Mouse (Mus musculus) sigmoid colon, adult 10 weeks (tissue): ENCODE data around the gene Clcf1. TPM values are rescaled to one million over a fixed set of nuclear protein-coding genes. Genes with fewer than 3 reads are reported as not detected.

ENCODE experiments used
- polyA plus RNA-seq: library from polyadenylated mRNA; stranded (reverse); fragments of 350-450 nt; fragmentation: Illumina TruSeq; extraction: RNeasy Lipid Tissue Mini Kit (QIAGEN cat#74804); gene quantifications from one replicate; pipeline ENCODE4 v1.2.3, GENCODE M21; 2014; ENCODE audit warnings: low read depth, low replicate concordance

Gene Clcf1
- polyA plus RNA-seq, result 0.44 TPM

GRCm38 (mm10) chr19:4214071-4214770 lies at the start of gene Clcf1, which contains the start of gene AC109138.7:
Gene Clcf1 (plus strand): TSS chr19:4214238.
Gene AC109138.7 (plus strand): TSS chr19:4214357.

GRCm38 (mm10) chr19:4175368-4175947 lies 38.6 kb upstream of the Clcf1 start, which contains the start of gene Carns1:
Gene Carns1 (minus strand): TSS chr19:4175479.

GRCm38 (mm10) chr19:4190831-4191334 lies 23.2 kb upstream of the Clcf1 start, which contains the start of gene Tbc1d10c:
Gene Tbc1d10c (minus strand): TSS chr19:4191284.

GRCm38 (mm10) chr19:4191528-4192250 lies 22.3 kb upstream of the Clcf1 start, which contains the start of gene Ppp1ca:
Gene Ppp1ca (plus strand): TSS chr19:4192065.

DNA sequence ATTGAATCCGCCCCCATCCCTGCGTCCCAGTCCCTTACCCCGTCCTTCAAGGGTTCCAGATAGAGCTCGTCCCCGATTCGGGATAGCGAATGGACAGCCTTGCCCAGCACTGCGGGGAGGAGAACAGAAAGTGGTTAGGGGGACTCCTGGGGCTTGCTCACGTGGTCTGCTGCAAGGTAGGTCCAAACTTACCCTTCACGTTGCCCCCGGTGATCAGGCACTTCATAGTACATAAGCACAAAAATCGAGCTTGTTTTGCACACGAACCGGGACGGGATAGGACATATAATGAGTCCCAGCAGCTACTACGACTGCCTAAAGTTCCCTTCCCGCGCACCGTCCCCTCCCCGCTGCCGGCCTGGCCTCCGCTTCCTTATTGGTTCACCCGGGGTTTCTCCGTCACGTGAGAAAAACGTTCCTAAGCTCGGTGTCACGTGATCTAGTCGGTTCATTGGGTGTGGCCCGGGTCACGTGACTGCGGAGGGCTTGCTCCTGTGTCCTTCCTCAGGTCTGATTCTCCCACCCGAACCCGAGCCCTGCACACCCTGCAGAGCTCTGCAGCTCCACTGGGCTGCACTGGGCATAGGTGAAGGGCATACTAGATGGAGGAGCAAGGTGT lies 12.6 kb upstream of the Clcf1 start, which contains the start of gene Rad9a:
TSS of gene Rad9a (minus strand) at position 372 of the 619 bp plus-strand sequence.

GRCm38 (mm10) chr19:4231253-4232185 lies 17.5 kb downstream of the Clcf1 start, which contains the start of gene Pold4:
Gene Pold4 (plus strand): TSS chr19:4231899.

DNA sequence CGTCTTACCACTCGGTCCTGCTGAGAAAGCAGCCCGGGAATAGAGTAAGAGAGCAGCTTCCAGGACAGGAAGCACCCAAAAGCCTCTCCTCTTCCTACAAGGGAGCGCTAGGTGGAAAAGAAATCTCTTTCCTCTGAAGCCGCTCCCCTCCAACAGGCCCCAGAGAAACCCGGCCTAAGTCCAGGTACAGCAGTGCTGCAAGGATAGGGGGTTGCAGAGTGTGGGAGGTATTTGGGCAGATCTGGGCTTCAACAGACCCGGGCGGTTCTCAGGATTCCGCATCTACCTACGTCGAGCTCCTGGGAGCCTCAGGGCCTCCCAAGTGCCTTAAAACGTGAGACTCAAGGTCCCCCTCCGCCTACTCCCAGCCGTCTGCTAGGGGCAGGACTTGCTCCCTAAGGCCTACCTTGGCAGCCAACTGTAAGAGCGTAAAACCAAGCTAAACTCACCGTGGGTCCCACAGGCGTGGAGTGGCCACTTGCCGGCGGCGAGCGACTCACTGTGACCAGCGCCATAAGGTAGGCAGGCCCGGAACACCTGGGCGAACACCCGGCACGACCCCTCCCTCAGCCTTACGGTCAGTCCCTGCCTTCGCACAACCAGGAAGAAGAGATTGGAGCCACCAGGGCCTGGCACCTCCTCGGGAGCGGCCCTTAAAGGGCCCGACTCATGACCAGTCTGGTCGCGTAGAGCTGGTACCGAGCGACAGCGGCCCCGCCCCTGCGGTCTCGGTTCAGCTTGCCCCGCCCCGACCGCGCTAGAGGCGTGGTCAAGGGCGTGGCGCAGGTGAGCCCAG lies 54.7 kb downstream of the Clcf1 start, which contains the start of gene Ssh3:
TSS of gene Ssh3 (minus strand) at position 615 of the 796 bp plus-strand sequence.

Other genes with a start within 250 kb of the Clcf1 start
- gene Aldh3b2, start 241.9 kb upstream of the Clcf1 start, polyA plus RNA-seq, result 0.44 TPM
- 1.1 TPM for gene Acy3, start 227.7 kb upstream of the Clcf1 start, polyA plus RNA-seq
- gene Tbx10, start 221.5 kb upstream of the Clcf1 start, polyA plus RNA-seq, result not detected
- not detected for gene Nudt8, start 213.7 kb upstream of the Clcf1 start, polyA plus RNA-seq
- gene Gm49405, start 213.6 kb upstream of the Clcf1 start, polyA plus RNA-seq, result 0.47 TPM
- not detected for gene Doc2g, start 210.9 kb upstream of the Clcf1 start, polyA plus RNA-seq
- gene Ndufv1, start 201.4 kb upstream of the Clcf1 start, polyA plus RNA-seq, result 8.4 TPM
- gene Gstp1, start 176.3 kb upstream of the Clcf1 start, polyA plus RNA-seq, result 27.6 TPM
- 2.6 TPM for gene Gstp2, start 168.2 kb upstream of the Clcf1 start, polyA plus RNA-seq
- gene Gstp3, start 154.7 kb upstream of the Clcf1 start, polyA plus RNA-seq, result not detected
- not detected for gene Cabp2, start 132.7 kb upstream of the Clcf1 start, polyA plus RNA-seq
- gene Cdk2ap2, start 117.1 kb upstream of the Clcf1 start, polyA plus RNA-seq, result 4.7 TPM
- 0.63 TPM for gene Pitpnm1, start 114.2 kb upstream of the Clcf1 start, polyA plus RNA-seq
- 0.47 TPM for gene Aip, start 88.4 kb upstream of the Clcf1 start, polyA plus RNA-seq
- not detected for gene Gpr152, start 74.5 kb upstream of the Clcf1 start, polyA plus RNA-seq
- gene Cabp4, start 70.2 kb upstream of the Clcf1 start, polyA plus RNA-seq, result 0.66 TPM
- 53.4 TPM for gene Coro1b, start 65.6 kb upstream of the Clcf1 start, polyA plus RNA-seq
- 10.0 TPM for gene Ptprcap, start 60.6 kb upstream of the Clcf1 start, polyA plus RNA-seq
- 3.2 TPM for gene Rps6kb2, start 50.9 kb upstream of the Clcf1 start, polyA plus RNA-seq
- 1.9 TPM for gene Carns1, start 38.8 kb upstream of the Clcf1 start, polyA plus RNA-seq
- 1.2 TPM for gene Tbc1d10c, start 23.0 kb upstream of the Clcf1 start, polyA plus RNA-seq
- gene Ppp1ca, start 22.2 kb upstream of the Clcf1 start, polyA plus RNA-seq, result 90.7 TPM
- 2.5 TPM for gene Rad9a, start 12.6 kb upstream of the Clcf1 start, polyA plus RNA-seq
- not detected for gene AC109138.7, start 119 bp downstream of the Clcf1 start, polyA plus RNA-seq
- not detected for gene Pold4, start 17.7 kb downstream of the Clcf1 start, polyA plus RNA-seq
- gene Ssh3, start 54.9 kb downstream of the Clcf1 start, polyA plus RNA-seq, result 9.6 TPM
- gene Ankrd13d, start 68.9 kb downstream of the Clcf1 start, polyA plus RNA-seq, result not detected
- gene Grk2, start 92.0 kb downstream of the Clcf1 start, polyA plus RNA-seq, result 17.6 TPM
- 81.4 TPM for gene Kdm2a, start 184.0 kb downstream of the Clcf1 start, polyA plus RNA-seq
- 0.91 TPM for gene Rhod, start 225.2 kb downstream of the Clcf1 start, polyA plus RNA-seq